Mouse (Mus musculus) adrenal gland, adult 2 months (tissue): ENCODE measurements at regions not wholly inside any gene's neighbourhood (a gene's known extent, or its start where the extent isn't known, plus 50 kb on each side); places are given as distances from the start of the nearest gene placed in this dataset.
A peak's percentile ranks its signal among the peaks of the same experiment; 100 is the strongest.

Source experiments
- DNase-seq: peaks from one replicate; pipeline ENCODE4 v3.0.0; 2021

- DNase-seq, result no peak
Measured at GRCm38 (mm10) chr6:43775525-43775924, 109.4 kb upstream of the Tpk1 start.

- peak; percentile 69 for DNase-seq
Measured at GRCm38 (mm10) chr6:43774490-43774889, 108.4 kb upstream of the Tpk1 start.

GRCm38 (mm10) chr6:43773561-43773960, 107.5 kb upstream of the Tpk1 start:
- no peak for DNase-seq

GRCm38 (mm10) chr6:43765958-43766357, 99.9 kb upstream of the Tpk1 start:
- no peak for DNase-seq
